Mouse (Mus musculus): ENCODE data around the gene Oxct1. TPM values are rescaled to one million over a fixed set of nuclear protein-coding genes. Genes with fewer than 3 reads are reported as not detected.
A peak's percentile ranks its signal among the peaks of the same experiment; 100 is the strongest.

Oxct1 gene
- polyA plus RNA-seq, 1 experiment: 31.6 TPM

GRCm38 (mm10) chr15:4056627-4057026, 30.4 kb downstream of the Oxct1 start:
- TF ChIP-seq POLR2A (IDR thresholded peaks at IDR 0.05; ENCODE audit: control insufficient read depth, extremely low read depth, insufficient read depth, low read length, poor library complexity) (no peak), CTCF (IDR thresholded peaks at IDR 0.05; ENCODE audit: borderline replicate concordance, control insufficient read depth, extremely low read depth, insufficient read depth, low read length, poor library complexity) (no peak)
- H3K4me3 ChIP-seq (ENCODE audit: control insufficient read depth, insufficient read depth, low read length): no peak overlapping the region
- DNase-seq: peak; percentile 12
- H3K27me3 ChIP-seq (ENCODE audit: control insufficient read depth, insufficient read depth, low read length): no peaks in the 10 kb centered on the region
- peaks cover 3% of the 10 kb centered on the region for H3K36me3 ChIP-seq (ENCODE audit: control insufficient read depth, insufficient read depth, low read length)
- H3K4me1 ChIP-seq (replicated peaks; ENCODE audit: control insufficient read depth, insufficient read depth, low read length): no peaks in the 10 kb centered on the region
- H3K27ac ChIP-seq (ENCODE audit: control insufficient read depth, insufficient read depth, low read length): no peak overlapping the region
- 59% methylated on average over 5 of the region's 5 CpGs for WGBS

GRCm38 (mm10) chr15:4063574-4063973, 37.4 kb downstream of the Oxct1 start:
- H3K36me3 ChIP-seq (ENCODE audit: control insufficient read depth, insufficient read depth, low read length): peaks cover 3% of the 10 kb centered on the region
- no peak for DNase-seq
- no peak overlapping the region for H3K4me3 ChIP-seq (ENCODE audit: control insufficient read depth, insufficient read depth, low read length)
- H3K4me1 ChIP-seq (replicated peaks; ENCODE audit: control insufficient read depth, insufficient read depth, low read length): no peaks in the 10 kb centered on the region
- H3K27me3 ChIP-seq (ENCODE audit: control insufficient read depth, insufficient read depth, low read length): no peaks in the 10 kb centered on the region
- 93% methylated on average over 5 of the region's 5 CpGs for WGBS
- TF ChIP-seq POLR2A (IDR thresholded peaks at IDR 0.05; ENCODE audit: control insufficient read depth, extremely low read depth, insufficient read depth, low read length, poor library complexity) (no peak), CTCF (IDR thresholded peaks at IDR 0.05; ENCODE audit: borderline replicate concordance, control insufficient read depth, extremely low read depth, insufficient read depth, low read length, poor library complexity) (no peak)
- H3K27ac ChIP-seq (ENCODE audit: control insufficient read depth, insufficient read depth, low read length): no peak overlapping the region

GRCm38 (mm10) chr15:4064013-4064412, 37.8 kb downstream of the Oxct1 start:
- H3K27ac ChIP-seq (ENCODE audit: control insufficient read depth, insufficient read depth, low read length): no peak overlapping the region
- no peak for TF ChIP-seq POLR2A (IDR thresholded peaks at IDR 0.05; ENCODE audit: control insufficient read depth, extremely low read depth, insufficient read depth, low read length, poor library complexity)
- no peak for TF ChIP-seq CTCF (IDR thresholded peaks at IDR 0.05; ENCODE audit: borderline replicate concordance, control insufficient read depth, extremely low read depth, insufficient read depth, low read length, poor library complexity)
- no peak for DNase-seq
- no peaks in the 10 kb centered on the region for H3K27me3 ChIP-seq (ENCODE audit: control insufficient read depth, insufficient read depth, low read length)
- WGBS: 96% methylated on average over 7 of the region's 7 CpGs
- H3K4me3 ChIP-seq (ENCODE audit: control insufficient read depth, insufficient read depth, low read length): no peak overlapping the region
- H3K4me1 ChIP-seq (replicated peaks; ENCODE audit: control insufficient read depth, insufficient read depth, low read length): no peaks in the 10 kb centered on the region
- H3K36me3 ChIP-seq (ENCODE audit: control insufficient read depth, insufficient read depth, low read length): peaks cover 3% of the 10 kb centered on the region

GRCm38 (mm10) chr15:4064694-4065093, 38.5 kb downstream of the Oxct1 start:
- WGBS: 93% methylated on average over 5 of the region's 5 CpGs
- no peaks in the 10 kb centered on the region for H3K4me1 ChIP-seq (replicated peaks; ENCODE audit: control insufficient read depth, insufficient read depth, low read length)
- H3K4me3 ChIP-seq (ENCODE audit: control insufficient read depth, insufficient read depth, low read length): no peak overlapping the region
- TF ChIP-seq CTCF (IDR thresholded peaks at IDR 0.05; ENCODE audit: borderline replicate concordance, control insufficient read depth, extremely low read depth, insufficient read depth, low read length, poor library complexity) (no peak), POLR2A (IDR thresholded peaks at IDR 0.05; ENCODE audit: control insufficient read depth, extremely low read depth, insufficient read depth, low read length, poor library complexity) (no peak)
- H3K27ac ChIP-seq (ENCODE audit: control insufficient read depth, insufficient read depth, low read length): no peak overlapping the region
- no peaks in the 10 kb centered on the region for H3K27me3 ChIP-seq (ENCODE audit: control insufficient read depth, insufficient read depth, low read length)
- DNase-seq: no peak
- H3K36me3 ChIP-seq (ENCODE audit: control insufficient read depth, insufficient read depth, low read length): peaks cover 3% of the 10 kb centered on the region

GRCm38 (mm10) chr15:4067273-4067990, 41.2 kb downstream of the Oxct1 start:
- Histone ChIP-seq H3K27ac (ENCODE audit: control insufficient read depth, insufficient read depth, low read length) (no peak overlapping the region), H3K27me3 (ENCODE audit: control insufficient read depth, insufficient read depth, low read length) (no peaks in the 10 kb centered on the region), H3K36me3 (ENCODE audit: control insufficient read depth, insufficient read depth, low read length) (peaks cover 3% of the 10 kb centered on the region; the same call in 1 of the 2 replicates), H3K4me1 (replicated peaks; ENCODE audit: control insufficient read depth, insufficient read depth, low read length) (no peaks in the 10 kb centered on the region), H3K4me3 (ENCODE audit: control insufficient read depth, insufficient read depth, low read length) (no peak overlapping the region)
- TF ChIP-seq POLR2A (IDR thresholded peaks at IDR 0.05; ENCODE audit: control insufficient read depth, extremely low read depth, insufficient read depth, low read length, poor library complexity) (no peak), CTCF (IDR thresholded peaks at IDR 0.05; ENCODE audit: borderline replicate concordance, control insufficient read depth, extremely low read depth, insufficient read depth, low read length, poor library complexity) (no peak)
- 94% methylated on average over 5 of the region's 5 CpGs for WGBS
- DNase-seq: no peak

GRCm38 (mm10) chr15:4077978-4078377, 51.8 kb downstream of the Oxct1 start:
- H3K36me3 ChIP-seq (ENCODE audit: control insufficient read depth, insufficient read depth, low read length): no peaks in the 10 kb centered on the region
- no peaks in the 10 kb centered on the region for H3K27me3 ChIP-seq (ENCODE audit: control insufficient read depth, insufficient read depth, low read length)
- H3K27ac ChIP-seq (ENCODE audit: control insufficient read depth, insufficient read depth, low read length): no peak overlapping the region
- WGBS: 91% methylated on average over 4 of the region's 4 CpGs
- TF ChIP-seq CTCF (IDR thresholded peaks at IDR 0.05; ENCODE audit: borderline replicate concordance, control insufficient read depth, extremely low read depth, insufficient read depth, low read length, poor library complexity) (no peak), POLR2A (IDR thresholded peaks at IDR 0.05; ENCODE audit: control insufficient read depth, extremely low read depth, insufficient read depth, low read length, poor library complexity) (no peak)
- H3K4me1 ChIP-seq (replicated peaks; ENCODE audit: control insufficient read depth, insufficient read depth, low read length): no peaks in the 10 kb centered on the region
- no peak overlapping the region for H3K4me3 ChIP-seq (ENCODE audit: control insufficient read depth, insufficient read depth, low read length)
- no peak for DNase-seq

All from thymus, adult 2 months (tissue).